Mouse (Mus musculus) brown adipose tissue, adult 24 weeks (tissue): ENCODE measurements around the gene Serinc5. TPM values are rescaled to one million over a fixed set of nuclear protein-coding genes. Genes with fewer than 3 reads are reported as not detected.

Experiments used
- H3K27ac ChIP-seq: fragments of 200-500 bp; replicated peaks from 2 replicates; pipeline ENCODE4 v1.5.1; 2012; ENCODE audit warnings: low read depth, mild to moderate bottlenecking, low read length
- H3K4me1 ChIP-seq: fragments of 200-500 bp; 2 replicates; pipeline ENCODE4 v1.6.1; 2012; ENCODE audit warnings: low read length, mixed read lengths; ENCODE audit not compliant: control insufficient read depth, insufficient read depth, insufficient read length
- H3K4me3 ChIP-seq: fragments of 200-500 bp; 2 replicates; pipeline ENCODE4 v1.5.1; 2012; ENCODE audit warnings: low read depth, mild to moderate bottlenecking, low read length, moderate library complexity; ENCODE audit not compliant: insufficient read depth
- polyA plus RNA-seq: library from polyadenylated mRNA; stranded (reverse); fragments of >200 nt; gene quantifications from 2 replicates; pipeline ENCODE4 v1.2.4, GENCODE M21; 2012; ENCODE audit not compliant: missing spikeins, insufficient read depth, insufficient read length

The Serinc5 gene
- polyA plus RNA-seq, 1 experiment = 3.2 TPM

- Histone ChIP-seq H3K4me3 (no peak overlapping the region), H3K4me1 (no peaks in the 10 kb centered on the region), H3K27ac (no peak overlapping the region)
Measured at GRCm38 (mm10) chr13:92698781-92699180, 87.9 kb downstream of the Serinc5 start.

DNA sequence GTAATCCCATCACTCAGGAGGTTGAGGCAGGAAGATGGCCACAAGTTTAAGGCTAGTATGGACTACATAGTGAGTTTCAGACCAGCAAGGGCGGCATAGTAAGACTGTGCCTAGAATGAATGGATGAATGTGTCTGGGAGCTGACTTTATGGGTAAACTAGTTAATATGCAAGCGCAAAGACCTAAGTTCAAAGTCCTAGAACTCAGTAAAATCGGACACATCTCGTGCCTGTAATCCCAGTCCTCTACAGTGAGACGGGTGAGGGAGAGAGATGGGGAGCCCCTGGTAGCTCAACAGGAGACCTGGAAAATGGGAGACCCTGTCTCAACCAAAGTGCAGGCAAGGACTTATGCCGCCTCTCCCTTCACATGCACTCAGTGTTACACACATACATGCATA is 88.5 kb downstream of the Serinc5 start:
- Histone ChIP-seq H3K27ac (no peak overlapping the region), H3K4me1 (no peaks in the 10 kb centered on the region)

GRCm38 (mm10) chr13:92702035-92702434 is 91.1 kb downstream of the Serinc5 start:
- H3K27ac ChIP-seq = no peak overlapping the region
- H3K4me1 ChIP-seq = no peaks in the 10 kb centered on the region
- no peak overlapping the region for H3K4me3 ChIP-seq

More for the DNA sequence above, 88.5 kb downstream of the Serinc5 start:
- H3K4me3 ChIP-seq = no peak overlapping the region

DNA sequence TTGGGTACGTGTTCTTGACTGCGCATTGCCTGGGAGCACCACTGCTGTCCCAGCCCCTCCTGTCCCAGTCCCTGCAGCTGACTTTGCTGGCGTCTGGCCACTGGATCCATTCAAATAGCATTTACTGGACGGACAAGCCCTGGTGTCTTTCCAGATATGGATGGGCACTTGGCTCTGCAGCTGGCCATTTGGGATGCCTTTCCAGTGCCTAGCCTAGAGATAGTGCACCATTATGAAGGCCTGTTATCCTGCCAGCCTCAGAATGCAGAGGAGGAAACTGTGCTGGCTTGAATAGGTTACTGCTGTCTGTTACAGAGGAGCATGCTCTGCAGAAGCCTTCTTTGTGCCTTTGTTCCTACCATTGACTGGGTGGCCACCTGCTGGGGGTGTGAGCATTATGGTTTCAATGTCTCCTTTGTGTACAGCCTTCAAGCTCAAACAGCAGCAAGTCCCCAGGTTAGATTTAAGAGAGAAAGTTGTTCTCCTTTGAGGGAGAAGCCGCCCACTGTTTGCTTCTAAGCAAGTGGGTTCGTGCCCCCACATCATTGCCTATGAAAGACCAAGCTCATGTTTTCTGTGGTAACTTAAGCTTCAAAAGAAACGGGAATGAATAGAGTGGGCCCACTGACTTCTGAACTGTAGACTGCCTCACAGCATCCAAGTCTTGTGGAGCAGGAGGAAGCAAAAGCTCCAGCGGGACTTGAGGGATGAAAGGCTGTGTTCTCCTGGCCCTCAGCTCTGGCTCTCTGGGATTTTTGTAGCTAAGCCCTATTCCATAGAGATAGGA is 92.5 kb downstream of the Serinc5 start:
- Histone ChIP-seq H3K4me3 (no peak overlapping the region), H3K4me1 (no peaks in the 10 kb centered on the region), H3K27ac (no peak overlapping the region)

DNA sequence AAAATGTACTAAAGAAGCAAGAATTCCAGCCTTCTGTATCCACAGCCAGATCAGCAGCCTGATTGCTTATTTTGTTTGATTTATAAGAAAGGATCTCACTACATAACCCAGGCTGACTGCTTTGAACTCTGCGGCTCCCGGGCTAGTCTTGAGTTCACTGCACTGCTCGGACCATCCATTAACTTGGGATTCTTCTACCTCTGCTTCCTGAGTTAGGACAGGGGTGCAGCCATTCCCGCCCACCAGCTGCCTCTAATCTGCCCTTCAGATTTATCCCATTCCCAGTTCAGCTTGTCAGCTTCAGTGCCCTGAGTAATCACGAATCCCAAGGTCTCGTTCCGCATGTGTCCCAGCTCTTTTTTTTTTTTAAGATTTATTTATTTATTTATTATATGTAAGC is 93.3 kb downstream of the Serinc5 start:
- Histone ChIP-seq H3K4me1 (no peaks in the 10 kb centered on the region), H3K4me3 (no peak overlapping the region), H3K27ac (no peak overlapping the region)

- no peaks in the 10 kb centered on the region for H3K4me1 ChIP-seq
- H3K27ac ChIP-seq = no peak overlapping the region
- no peak overlapping the region for H3K4me3 ChIP-seq
Measured at GRCm38 (mm10) chr13:92705016-92705535, 94.2 kb downstream of the Serinc5 start.

GRCm38 (mm10) chr13:92706342-92707061 is 95.6 kb downstream of the Serinc5 start:
- H3K4me1 ChIP-seq = no peaks in the 10 kb centered on the region
- no peak overlapping the region for H3K27ac ChIP-seq
- H3K4me3 ChIP-seq = no peak overlapping the region

- Histone ChIP-seq H3K4me3 (no peak overlapping the region), H3K27ac (no peak overlapping the region), H3K4me1 (no peaks in the 10 kb centered on the region)
Measured at GRCm38 (mm10) chr13:92707941-92708340, 97.0 kb downstream of the Serinc5 start.

DNA sequence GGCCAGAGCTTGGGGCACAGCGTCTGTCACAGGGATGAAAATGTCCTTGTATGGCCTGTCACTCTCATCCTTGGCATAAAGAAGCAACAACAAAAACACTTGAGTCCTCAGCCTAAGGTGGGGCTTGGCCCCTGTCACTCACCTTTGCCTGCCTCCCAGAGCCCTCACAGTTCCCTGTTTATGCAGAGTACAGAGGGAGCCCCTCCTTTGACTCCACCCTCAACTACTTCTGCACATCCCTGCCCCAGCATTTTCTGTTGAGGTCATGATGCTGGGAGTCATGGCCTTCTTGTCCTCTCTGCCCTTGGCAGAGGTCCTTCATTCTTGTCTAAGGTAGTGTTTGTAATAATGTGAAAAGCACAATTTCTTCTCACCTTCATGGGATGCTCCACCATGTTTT is 97.6 kb downstream of the Serinc5 start:
- no peak overlapping the region for H3K4me3 ChIP-seq
- H3K4me1 ChIP-seq = no peaks in the 10 kb centered on the region
- no peak overlapping the region for H3K27ac ChIP-seq

GRCm38 (mm10) chr13:92709535-92709934 is 98.6 kb downstream of the Serinc5 start:
- Histone ChIP-seq H3K4me3 (no peak overlapping the region), H3K27ac (no peak overlapping the region), H3K4me1 (no peaks in the 10 kb centered on the region)

GRCm38 (mm10) chr13:92710361-92710760 is 99.5 kb downstream of the Serinc5 start:
- Histone ChIP-seq H3K4me3 (no peak overlapping the region), H3K27ac (no peak overlapping the region), H3K4me1 (no peaks in the 10 kb centered on the region)

DNA sequence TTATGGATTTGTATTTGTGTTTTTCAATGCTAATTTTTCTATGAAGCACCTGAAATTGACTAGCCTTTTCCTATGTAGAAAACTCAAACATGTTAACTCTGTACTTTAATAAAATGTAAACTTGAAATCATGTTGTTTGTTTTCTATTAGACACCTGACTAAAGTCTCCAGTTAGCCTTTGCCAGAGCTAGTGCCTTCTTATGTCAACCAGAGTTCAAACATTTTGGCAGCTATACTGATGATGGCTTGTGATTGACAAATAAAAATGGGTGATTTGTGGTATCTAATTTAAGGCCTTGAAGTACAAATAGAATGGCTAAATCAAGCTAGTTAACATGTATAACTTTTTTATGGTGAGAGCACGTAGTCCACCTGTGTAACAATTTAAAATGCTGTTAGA is 100.9 kb downstream of the Serinc5 start:
- Histone ChIP-seq H3K4me3 (no peak overlapping the region), H3K4me1 (no peaks in the 10 kb centered on the region), H3K27ac (no peak overlapping the region)

DNA sequence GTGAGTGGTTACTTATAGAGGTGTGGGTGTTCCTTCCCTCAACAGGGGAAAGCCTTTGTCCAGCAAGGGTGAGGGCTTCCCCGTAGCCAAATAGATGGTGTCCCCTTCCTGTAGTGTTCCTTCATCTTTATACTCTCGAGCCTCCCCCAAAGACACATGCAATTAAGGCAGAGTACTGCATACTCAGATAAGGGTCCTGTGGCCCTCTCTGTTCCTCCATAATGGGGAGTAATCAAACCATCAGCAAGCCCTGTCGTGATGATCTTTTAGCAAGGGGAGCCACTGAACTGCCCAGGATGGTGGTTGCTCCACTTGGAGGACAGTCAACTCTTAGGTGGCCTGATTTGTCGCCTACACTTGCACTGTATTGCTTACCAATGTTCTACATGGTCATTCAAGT is 101.7 kb downstream of the Serinc5 start:
- H3K27ac ChIP-seq = no peak overlapping the region
- H3K4me1 ChIP-seq = no peaks in the 10 kb centered on the region
- no peak overlapping the region for H3K4me3 ChIP-seq

DNA sequence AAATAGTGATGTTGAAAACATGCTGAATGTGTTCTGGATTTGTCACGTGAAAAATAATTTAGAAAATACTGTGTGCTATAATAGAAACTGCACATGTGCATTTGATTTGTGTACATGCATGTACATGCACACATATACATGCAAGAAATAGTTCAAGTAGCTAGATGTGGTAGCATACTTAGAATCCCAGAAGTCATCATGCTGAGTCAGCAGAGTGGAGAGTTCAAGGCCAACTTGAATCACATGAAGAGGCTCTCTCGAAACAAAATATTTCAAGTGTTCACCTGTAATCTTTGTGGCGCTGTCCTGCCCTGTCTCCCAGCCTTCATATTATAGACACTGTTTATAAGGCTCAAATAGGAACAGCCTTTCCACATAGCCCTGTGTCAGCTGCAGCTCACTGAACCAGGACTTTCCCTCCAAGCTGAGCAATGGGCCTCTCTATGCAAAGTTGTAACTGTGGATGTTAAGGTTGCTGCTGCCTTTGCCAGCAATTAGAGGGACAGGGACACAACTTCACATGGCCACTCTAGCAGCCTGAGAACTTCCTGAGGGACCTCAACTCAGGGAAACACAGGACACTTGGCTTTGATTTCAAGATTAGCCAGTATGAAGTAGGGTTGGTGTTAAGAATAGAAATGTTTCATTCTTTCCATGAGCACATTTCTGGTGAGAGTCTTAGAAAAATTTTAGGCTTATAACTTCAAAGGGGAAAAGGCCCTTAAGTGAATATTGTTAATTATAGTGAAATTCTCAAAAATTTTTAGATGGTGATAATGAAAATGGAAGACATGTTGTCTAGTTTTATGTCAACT is 107.2 kb downstream of the Serinc5 start:
- H3K4me1 ChIP-seq = no peaks in the 10 kb centered on the region

GRCm38 (mm10) chr13:92721006-92721405 is 110.1 kb downstream of the Serinc5 start:
- Histone ChIP-seq H3K4me3 (no peak overlapping the region), H3K27ac (no peak overlapping the region), H3K4me1 (no peaks in the 10 kb centered on the region)

More for the DNA sequence above, 107.2 kb downstream of the Serinc5 start:
- Histone ChIP-seq H3K4me3 (no peak overlapping the region), H3K27ac (no peak overlapping the region)
